Mouse (Mus musculus): ENCODE measurements around the gene Bace1. TPM values are rescaled to one million over a fixed set of nuclear protein-coding genes. Genes with fewer than 3 reads are reported as not detected.
"Not testable (repeated sequence)": the region's sequence is repeated elsewhere in the genome, so short reads cannot be mapped to it uniquely, and the experiment has no call there.

The Bace1 gene
- total RNA-seq, 2 experiments from 2014 or later: 76.6 to 79.3 TPM

DNA sequence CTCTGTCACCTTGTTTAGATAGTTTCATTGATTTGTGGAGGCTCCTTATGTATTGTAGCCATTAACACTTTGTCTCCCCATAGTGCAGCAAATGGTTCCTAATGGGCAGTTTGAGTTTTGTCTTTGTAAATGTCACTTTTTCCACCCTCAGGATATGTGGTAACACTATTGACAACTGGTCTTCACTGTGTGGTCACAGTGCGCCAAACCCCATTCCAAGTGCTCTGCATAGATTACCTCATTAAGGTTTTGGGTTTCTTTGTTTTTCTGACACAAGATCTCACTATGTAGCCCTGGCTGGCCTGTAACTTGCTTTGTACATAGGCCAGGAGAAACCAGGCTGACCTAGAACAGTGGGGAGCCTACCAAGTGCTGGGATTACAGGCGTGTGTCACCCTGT lies 5.5 kb upstream of the Bace1 start:
- intact Hi-C loops (cut with DNase I): no loop called here
- no peak for DNase-seq

- no peak for DNase-seq
- intact Hi-C loops (cut with DNase I): no loop called here
Measured at GRCm38 (mm10) chr9:45833461-45833860, 4.9 kb upstream of the Bace1 start.

GRCm38 (mm10) chr9:45838069-45838433 lies 329 bp upstream of the Bace1 start:
- no peak for DNase-seq
- intact Hi-C loops (cut with DNase I): no loop called here

GRCm38 (mm10) chr9:45839139-45839981 lies 980 bp downstream of the Bace1 start:
- DNase-seq: peak; percentile 20
- intact Hi-C loops (cut with DNase I): no loop called here

DNA sequence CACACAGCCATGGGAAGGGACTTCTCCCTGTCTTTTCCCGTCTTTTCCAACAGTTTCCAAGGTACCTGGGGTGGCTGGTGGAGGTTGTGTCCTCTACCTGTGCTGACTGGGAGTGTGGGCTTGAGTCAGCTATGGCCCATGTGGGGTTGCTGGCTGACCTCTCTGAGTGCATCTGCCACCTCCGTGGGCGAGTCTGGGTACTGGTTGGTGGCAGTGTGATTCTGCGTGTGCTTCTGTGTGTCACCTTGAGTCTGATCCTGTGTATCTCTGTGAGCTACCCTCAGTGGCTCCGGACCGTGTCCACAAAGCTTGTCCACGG lies 1.6 kb downstream of the Bace1 start:
- no peak for DNase-seq
- intact Hi-C loops (cut with DNase I): no loop called here

- intact Hi-C loops (cut with DNase I): no loop called here
- DNase-seq: no peak
Measured at GRCm38 (mm10) chr9:45840331-45840730, 2.0 kb downstream of the Bace1 start.

DNA sequence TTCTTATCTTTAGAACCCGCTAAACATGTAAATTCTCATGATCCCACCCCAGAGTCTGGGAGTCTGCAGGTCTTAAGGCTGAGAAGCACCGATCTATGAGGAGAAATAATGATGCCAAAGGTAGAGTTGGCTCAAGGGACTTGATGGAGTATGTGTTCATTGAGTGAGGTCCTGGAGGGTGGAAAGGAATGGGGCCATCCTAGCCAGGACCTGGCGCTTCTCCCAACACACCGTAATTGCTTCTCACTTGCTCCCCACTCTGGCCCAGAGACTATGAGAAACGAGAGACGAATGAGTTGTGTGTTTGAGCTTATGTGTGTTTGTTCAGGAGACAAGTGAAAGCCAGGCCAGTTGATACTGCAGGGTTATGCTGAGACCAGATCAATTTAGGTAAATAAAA lies 3.1 kb downstream of the Bace1 start:
- intact Hi-C loops (cut with DNase I): no loop called here
- no peak for DNase-seq

DNA sequence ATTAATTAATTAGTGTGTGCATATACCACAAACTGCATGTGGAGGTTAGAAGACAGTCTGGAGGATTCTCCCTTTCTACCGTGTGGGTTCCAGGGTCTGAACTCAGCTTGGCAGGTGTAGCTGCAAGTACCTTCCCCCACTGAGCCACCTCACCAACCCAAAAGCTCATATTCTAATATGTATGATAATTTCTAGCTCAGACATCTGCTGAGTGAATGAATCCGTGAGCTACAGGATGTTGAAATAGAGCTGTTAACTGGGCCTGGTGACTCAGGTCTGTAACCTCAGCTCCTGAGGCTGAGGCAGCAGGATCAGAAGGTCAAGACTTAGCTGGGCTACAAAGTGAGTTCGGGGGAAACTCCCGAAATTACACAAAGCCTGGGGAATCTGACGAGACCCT lies 4.6 kb downstream of the Bace1 start:
- DNase-seq: no peak
- intact Hi-C loops (cut with DNase I): no loop called here

- intact Hi-C loops (cut with DNase I): no loop called here
- no peak for DNase-seq
Measured at GRCm38 (mm10) chr9:45843780-45844179, 5.4 kb downstream of the Bace1 start.

DNA sequence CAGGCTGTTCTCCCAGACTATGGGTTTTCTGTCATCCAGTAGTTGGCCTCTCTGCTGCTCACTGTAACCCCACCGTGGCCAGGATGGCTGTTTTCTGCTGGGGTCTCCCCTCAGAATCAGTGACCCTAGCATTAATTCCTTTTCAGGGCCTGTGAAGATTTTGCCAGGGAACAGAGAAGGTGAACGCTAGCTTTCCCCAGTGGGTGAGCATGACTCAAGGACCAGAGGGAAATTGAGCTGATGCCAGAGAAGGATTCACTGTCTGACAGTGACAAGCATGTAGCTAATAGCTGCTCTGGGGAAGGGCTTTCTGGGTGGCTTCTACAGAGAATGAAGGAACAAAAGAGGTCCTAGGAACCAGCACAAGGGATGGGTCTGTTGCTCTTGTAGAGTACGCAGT lies 7.2 kb downstream of the Bace1 start:
- intact Hi-C loops (cut with DNase I): no loop called here
- no peak for DNase-seq

DNA sequence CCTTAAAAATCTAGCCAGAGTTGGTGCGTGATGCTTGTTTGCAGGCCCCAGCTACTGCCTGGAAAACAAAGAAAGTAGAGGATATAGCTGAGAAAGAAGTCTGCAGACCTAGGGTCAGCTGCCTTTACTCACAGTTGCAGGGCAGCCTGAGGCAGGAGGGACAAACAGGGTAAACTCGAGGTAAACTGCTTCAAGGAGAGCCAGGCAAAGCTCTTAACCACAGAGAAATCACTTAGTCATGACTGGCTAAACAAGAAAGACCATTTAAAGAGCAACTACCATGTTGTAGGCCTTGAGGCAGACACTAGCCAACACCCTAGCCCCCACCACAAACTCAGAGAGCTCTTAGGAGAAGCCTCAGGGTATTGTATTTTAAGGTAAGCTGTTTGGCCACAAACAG lies 7.8 kb downstream of the Bace1 start:
- DNase-seq; intact Hi-C loops (cut with DNase I): not testable (repeated sequence)

GRCm38 (mm10) chr9:45846891-45847460 lies 8.6 kb downstream of the Bace1 start:
- DNase-seq: no peak
- intact Hi-C loops (cut with DNase I): no loop called here

GRCm38 (mm10) chr9:45849528-45850408 lies 11.4 kb downstream of the Bace1 start:
- intact Hi-C loops (cut with DNase I): no loop called here
- DNase-seq: peak; percentile 53

DNA sequence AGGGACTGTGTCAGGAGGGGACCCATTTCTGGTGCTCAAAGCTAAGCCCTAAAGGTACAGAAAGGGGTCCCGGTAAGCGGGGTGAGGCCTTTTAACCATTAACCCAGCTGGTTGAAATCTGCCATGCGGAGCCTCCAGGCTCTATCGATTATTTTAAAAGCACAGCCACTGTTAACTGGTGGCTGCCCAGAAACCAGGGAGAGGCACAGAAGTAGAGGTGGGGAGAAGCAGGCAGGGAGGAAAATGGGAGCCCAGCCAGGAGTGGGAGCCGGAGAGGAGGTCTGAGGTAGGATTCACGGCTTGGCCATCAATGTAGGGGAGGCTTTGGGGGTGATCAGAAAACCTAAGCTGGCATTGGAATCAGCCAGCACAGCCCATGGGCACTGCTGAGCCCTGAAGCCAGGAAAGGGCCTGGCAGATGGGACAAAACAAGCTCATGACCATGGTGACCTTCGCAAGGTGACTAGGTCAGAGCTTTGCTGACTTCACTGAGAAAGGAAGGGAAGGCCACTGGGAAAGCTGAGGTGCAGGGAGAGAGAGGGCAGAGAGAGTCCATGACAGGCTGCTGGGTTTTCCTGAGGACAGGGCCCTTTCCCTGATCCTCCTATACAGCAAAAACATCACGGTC lies 12.3 kb downstream of the Bace1 start:
- intact Hi-C loops (cut with DNase I): no loop called here
- DNase-seq: no peak

DNA sequence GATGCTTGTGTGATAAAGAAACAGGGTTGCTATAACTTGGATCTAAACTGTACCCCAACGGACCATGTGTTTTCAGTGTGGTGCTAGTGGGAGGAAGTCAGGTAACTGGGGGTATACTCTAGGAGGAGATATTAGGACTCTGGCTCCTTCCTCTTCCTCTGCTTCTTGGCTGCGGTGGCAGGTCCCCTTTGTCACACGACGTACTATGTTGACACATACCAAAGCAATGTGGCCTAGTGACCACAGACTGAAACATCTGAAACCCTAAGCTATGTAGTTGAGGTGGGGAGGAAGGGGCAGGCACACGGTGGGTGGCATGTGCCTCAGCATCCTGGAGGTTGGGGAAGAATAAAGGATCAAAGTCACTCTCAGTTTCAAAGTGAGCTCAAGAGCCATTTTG lies 12.9 kb downstream of the Bace1 start:
- intact Hi-C loops (cut with DNase I): no loop called here
- no peak for DNase-seq

DNA sequence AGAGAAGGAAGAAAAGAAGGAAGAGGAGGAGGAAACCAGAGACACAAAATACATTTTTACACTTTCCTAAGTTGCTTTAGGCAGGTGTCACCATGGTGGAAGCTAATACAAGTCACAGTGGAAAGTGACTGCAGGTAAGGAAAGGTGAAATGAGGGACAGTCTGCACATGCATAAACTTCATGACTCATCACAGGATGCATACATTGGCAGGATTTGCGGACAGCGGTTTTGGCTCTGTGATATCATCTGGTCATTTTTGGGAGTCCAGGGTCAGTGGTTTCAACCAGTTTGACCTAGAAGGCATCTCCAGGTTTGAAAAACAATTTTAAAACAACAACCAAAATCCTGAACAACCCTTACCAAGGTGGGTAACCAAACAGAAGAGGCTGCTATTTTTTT lies 13.4 kb downstream of the Bace1 start:
- DNase-seq: no peak
- intact Hi-C loops (cut with DNase I): no loop called here

DNA sequence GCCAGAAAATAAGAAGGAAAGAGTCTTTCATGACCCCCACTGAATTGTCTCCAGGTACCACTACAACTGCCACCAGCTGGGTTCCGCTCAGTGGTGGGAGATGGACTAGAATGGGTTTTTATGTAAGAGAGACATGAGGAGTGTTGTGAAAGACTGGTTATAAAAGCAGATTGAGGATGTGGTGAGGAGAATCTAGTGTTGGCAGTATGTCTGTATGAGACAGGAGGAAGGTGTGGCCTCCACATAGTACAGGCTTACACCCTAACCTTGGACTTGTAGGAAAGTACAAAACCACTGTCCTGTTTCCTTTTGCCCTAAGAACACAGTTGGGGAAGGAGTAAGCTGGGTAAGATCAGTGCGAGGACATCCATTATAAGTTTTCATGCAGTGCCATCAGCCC lies 15.3 kb downstream of the Bace1 start:
- intact Hi-C loops (cut with DNase I): no loop called here
- no peak for DNase-seq

- no peak for DNase-seq
- intact Hi-C loops (cut with DNase I): no loop called here
Measured at GRCm38 (mm10) chr9:45854136-45854535, 15.8 kb downstream of the Bace1 start.

DNA sequence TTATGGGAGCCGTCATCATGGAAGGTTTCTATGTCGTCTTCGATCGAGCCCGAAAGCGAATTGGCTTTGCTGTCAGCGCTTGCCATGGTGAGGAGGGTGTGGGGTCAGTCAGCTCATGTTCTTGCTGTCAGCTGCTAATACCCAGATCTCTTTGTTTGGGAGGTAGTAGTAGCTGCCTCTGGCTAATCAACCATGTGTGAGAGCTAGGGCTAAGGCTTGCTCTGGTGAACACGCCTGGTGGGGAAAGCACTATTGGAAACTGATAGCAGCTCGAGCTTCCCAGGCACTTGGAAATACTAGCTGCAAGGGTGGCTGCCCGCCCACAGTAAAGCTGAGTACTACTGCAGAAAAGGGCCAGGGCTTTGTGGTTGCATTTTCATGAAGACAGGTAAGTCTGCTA lies 21.0 kb downstream of the Bace1 start:
- DNase-seq: no peak
- intact Hi-C loops (cut with DNase I): no loop called here

GRCm38 (mm10) chr9:45861813-45862212 lies 23.4 kb downstream of the Bace1 start:
- DNase-seq: no peak
- intact Hi-C loops (cut with DNase I): loop anchor here (10.0 kb wide), 1 partner anchor 1017 kb away; no protein-coding TSS in a partner anchor

- intact Hi-C loops (cut with DNase I): loop anchor here (10.0 kb wide), 1 partner anchor 1024 kb away; no protein-coding TSS in a partner anchor
- DNase-seq: no peak
Measured at GRCm38 (mm10) chr9:45869181-45869580, 30.8 kb downstream of the Bace1 start.
